Mouse (Mus musculus) cerebellum, adult 2 months (tissue): Measurements from ENCODE around the gene Atoh8.

Source experiments
- CTCF ChIP-seq: fragments of 200-500 bp; IDR thresholded peaks from 2 replicates; pipeline ENCODE4 v1.5.1; 2011; ENCODE audit warnings: low read depth, mild to moderate bottlenecking, control low read depth, low read length, moderate library complexity, borderline replicate concordance; ENCODE audit not compliant: insufficient read depth
- POLR2A ChIP-seq: fragments of 200-500 bp; IDR thresholded peaks from 2 replicates; pipeline ENCODE4 v1.6.1; 2011; ENCODE audit warnings: low read length, control low read depth, borderline replicate concordance; ENCODE audit not compliant: insufficient read depth

DNA sequence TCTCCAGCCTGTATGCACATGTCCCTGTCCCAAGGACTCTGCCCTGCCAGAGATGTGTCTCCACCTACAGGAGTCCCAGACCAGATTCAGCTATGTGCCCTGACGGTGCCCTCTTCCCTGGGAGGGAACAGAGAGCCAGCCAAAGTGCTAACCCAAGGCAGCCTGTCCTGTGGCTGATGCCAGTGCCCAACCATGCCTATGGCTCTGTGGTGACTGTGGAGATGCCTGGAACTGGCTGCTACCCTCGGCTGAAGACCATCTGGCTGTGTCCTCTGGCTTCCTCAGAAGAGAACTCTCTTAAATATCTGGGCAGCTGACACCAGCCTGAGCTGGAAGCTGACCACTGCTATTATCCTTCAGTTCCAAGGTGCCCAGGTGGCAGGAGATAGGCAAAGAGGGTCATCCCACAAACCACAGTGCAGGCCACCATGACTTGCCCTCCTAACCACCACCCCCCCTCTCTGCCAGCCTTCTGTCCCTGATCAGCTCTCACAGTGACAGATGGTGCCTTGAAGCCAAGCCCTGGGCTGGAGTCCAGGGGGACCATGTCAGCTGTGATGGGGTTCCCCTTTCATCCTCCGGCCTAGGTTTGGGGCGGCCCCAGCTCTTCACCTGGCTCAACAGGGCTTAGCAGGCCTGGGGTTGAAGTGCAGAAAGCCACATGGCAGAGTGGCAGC, 18.7 kb upstream of the Atoh8 start:
- TF ChIP-seq POLR2A (no peak), CTCF (peak; percentile 10; the same call in 1 of the 2 replicates)
